Mouse (Mus musculus) testis, adult 2 months (tissue): ENCODE measurements at regions not wholly inside any gene's neighbourhood (a gene's known extent, or its start where the extent isn't known, plus 50 kb on each side); places are given as distances from the start of the nearest gene placed in this dataset.

Experiments used
- H3K27ac ChIP-seq: fragments of 200-500 bp; 2 replicates; pipeline ENCODE4 v1.5.1; 2012; ENCODE audit warnings: low read depth, low read length; ENCODE audit not compliant: control insufficient read depth, insufficient read depth
- H3K27me3 ChIP-seq: fragments of 200-500 bp; 2 replicates; pipeline ENCODE4 v1.6.1; 2012; ENCODE audit warnings: mild to moderate bottlenecking, low read length, moderate library complexity; ENCODE audit not compliant: control insufficient read depth, insufficient read depth
- H3K36me3 ChIP-seq: fragments of 200-500 bp; 2 replicates; pipeline ENCODE4 v1.6.1; 2012; ENCODE audit warnings: mild to moderate bottlenecking, low read length; ENCODE audit not compliant: control insufficient read depth, insufficient read depth
- H3K4me1 ChIP-seq: fragments of 200-500 bp; 2 replicates; pipeline ENCODE4 v1.6.1; 2012; ENCODE audit warnings: low read length; ENCODE audit not compliant: control insufficient read depth, insufficient read depth
- H3K4me3 ChIP-seq: fragments of 200-500 bp; 2 replicates; pipeline ENCODE4 v1.5.1; 2012; ENCODE audit warnings: low read depth, mild to moderate bottlenecking, low read length, moderate library complexity, mixed read lengths; ENCODE audit not compliant: control insufficient read depth
- CTCF ChIP-seq: fragments of 200-500 bp; IDR thresholded peaks from 2 replicates; pipeline ENCODE4 v1.5.1; 2012; ENCODE audit warnings: low read depth, mild to moderate bottlenecking, inconsistent platforms, low read length, moderate library complexity; ENCODE audit not compliant: control insufficient read depth, insufficient read depth, insufficient replicate concordance
- POLR2A ChIP-seq: fragments of 200-500 bp; IDR thresholded peaks from 2 replicates; pipeline ENCODE4 v1.6.1; 2012; ENCODE audit warnings: low read depth, mild to moderate bottlenecking, inconsistent platforms, low read length, moderate library complexity; ENCODE audit not compliant: control insufficient read depth

DNA sequence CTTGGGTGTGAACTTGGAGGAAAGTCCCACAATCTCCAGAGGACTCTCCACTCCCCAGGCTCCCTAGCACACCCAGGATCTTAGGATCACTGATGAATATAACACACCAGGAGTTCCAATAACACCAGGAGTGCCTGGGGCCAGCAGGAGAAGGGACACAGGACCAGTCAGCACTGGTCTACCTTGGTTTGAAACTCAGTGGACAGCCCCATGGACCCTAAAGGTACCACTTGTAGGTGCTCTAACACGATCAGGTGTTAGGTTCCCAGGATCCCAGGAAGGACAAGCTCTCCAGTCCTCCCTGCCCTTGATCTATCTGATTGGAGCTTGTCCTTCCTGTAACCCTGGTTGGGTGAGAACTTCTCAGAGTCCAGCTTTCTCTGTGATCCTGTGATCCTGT, 554.6 kb downstream of the Sema5a start:
- no peak overlapping the region for H3K27ac ChIP-seq
- no peaks in the 10 kb centered on the region for H3K4me1 ChIP-seq
- H3K27me3 ChIP-seq: no peaks in the 10 kb centered on the region
- no peak overlapping the region for H3K4me3 ChIP-seq
- TF ChIP-seq POLR2A: no peak
- TF ChIP-seq CTCF: no peak
- no peaks in the 10 kb centered on the region for H3K36me3 ChIP-seq

DNA sequence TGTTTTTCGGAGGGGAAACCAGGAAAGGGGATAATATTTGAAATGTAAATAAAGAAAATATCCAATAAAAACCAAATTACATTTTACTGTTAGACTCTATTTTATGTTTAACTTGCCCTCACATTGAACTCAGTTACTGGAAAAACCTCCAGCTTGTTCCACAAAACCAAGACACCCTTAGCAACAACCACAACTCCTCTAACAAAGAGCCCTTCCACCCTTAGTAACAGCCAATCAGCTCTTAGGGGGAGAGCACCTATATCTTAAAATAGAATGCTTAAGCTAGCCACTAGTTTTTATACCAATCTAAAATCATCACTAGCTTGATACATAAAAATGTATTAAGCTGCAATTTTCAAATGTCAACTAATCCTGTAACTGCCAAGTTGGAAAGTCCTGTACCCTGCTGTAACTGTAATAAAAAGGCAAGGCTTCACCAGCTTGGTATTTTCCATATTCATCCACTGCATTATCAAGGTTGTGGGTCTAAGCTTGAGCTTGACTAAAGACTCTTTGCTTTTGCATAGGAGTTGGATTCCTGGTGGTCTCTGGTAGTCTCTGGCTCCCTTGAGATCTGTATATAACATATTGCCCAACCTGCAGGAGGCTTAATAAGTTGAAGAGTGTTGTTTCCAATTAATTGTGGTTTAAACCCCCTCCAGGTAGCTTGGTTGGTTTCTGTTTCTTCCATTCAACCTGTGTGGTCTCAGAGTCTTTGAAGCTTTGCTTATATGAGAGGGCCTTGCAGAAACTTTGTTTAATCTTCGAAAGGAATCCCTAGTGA, 566.4 kb downstream of the Sema5a start:
- Histone ChIP-seq H3K27ac (no peak overlapping the region), H3K27me3 (no peaks in the 10 kb centered on the region), H3K4me1 (no peaks in the 10 kb centered on the region), H3K4me3 (no peak overlapping the region), H3K36me3 (no peaks in the 10 kb centered on the region)
- no peak for TF ChIP-seq POLR2A
- TF ChIP-seq CTCF: no peak

DNA sequence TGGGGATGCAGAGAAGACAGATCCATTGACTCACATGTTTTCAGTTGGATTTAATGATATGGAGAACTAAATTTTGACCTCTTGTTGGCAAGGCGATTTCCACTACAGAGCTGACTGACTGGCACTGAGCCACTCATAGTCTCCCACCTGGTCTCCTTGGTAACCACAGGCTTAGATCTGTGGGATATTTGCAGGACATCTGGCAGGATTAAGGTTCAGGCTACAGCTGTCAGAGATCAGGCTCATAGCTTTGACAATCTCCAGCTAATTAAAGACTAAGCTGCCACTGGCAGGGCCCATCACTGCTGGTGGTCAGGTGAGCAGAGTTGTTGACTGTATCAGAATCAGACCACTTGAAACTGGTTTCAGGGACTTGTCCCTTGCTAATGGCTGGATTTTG, 595.4 kb downstream of the Sema5a start:
- no peak overlapping the region for H3K27ac ChIP-seq
- no peaks in the 10 kb centered on the region for H3K4me1 ChIP-seq
- no peaks in the 10 kb centered on the region for H3K27me3 ChIP-seq
- no peaks in the 10 kb centered on the region for H3K36me3 ChIP-seq
- TF ChIP-seq POLR2A (no peak), CTCF (no peak)
- H3K4me3 ChIP-seq: no peak overlapping the region
